Mouse (Mus musculus) small intestine, adult 2 months (tissue): Measurements from ENCODE around the gene Tmem238.

Experiments used
- CTCF ChIP-seq: fragments of 200-500 bp; IDR thresholded peaks from 2 replicates; pipeline ENCODE4 v1.5.1; 2012; ENCODE audit warnings: low read depth, mild to moderate bottlenecking, control low read depth, inconsistent platforms, low read length, moderate library complexity, mixed read lengths; ENCODE audit not compliant: insufficient replicate concordance, insufficient read length; ENCODE audit errors: extremely low read depth
- POLR2A ChIP-seq: fragments of 200-500 bp; IDR thresholded peaks from 2 replicates; pipeline ENCODE4 v1.6.1; 2012; ENCODE audit warnings: low read depth, mild to moderate bottlenecking, control low read depth, inconsistent platforms, low read length, moderate library complexity

GRCm38 (mm10) chr7:4739041-4739543, 50.4 kb downstream of the Tmem238 start:
- TF ChIP-seq POLR2A = no peak
- no peak for TF ChIP-seq CTCF
